1 mouse cellular context compared by ENCODE assay signal in genomic region chr4:155788300-155788699, GRCm38 (mm10).
A peak's percentile ranks its signal among the peaks of the same experiment; 100 is the strongest.
TF ChIP-seq lines count a peak whose summit lies in the region.

No protein-coding gene starts in this region.

TF ChIP-seq in MEL, 35 proteins besides CTCF, POLR2A, EP300 and RAD21 (continued from another document):
- no peak for TF ChIP-seq USF1 (IDR thresholded peaks at IDR 0.05; ENCODE audit: low read depth, low read length)
- no peak for TF ChIP-seq MEF2A (IDR thresholded peaks at IDR 0.05; ENCODE audit: extremely low read depth, insufficient replicate concordance, low read depth, low read length, poor library complexity, severe bottlenecking)
- TF ChIP-seq KAT2A (conservative IDR thresholded peaks at IDR 0.05; ENCODE audit: low read depth, low read length), result no peak; the same call in 1 of the 2 replicates
- TF ChIP-seq BHLHE40 (IDR thresholded peaks at IDR 0.05; ENCODE audit: borderline replicate concordance, low read depth, low read length), result no peak
- no peak; the same call in 1 of the 2 replicates for TF ChIP-seq CHD2 (IDR thresholded peaks at IDR 0.05; ENCODE audit: low read length)
- TF ChIP-seq SIN3A (IDR thresholded peaks at IDR 0.05; ENCODE audit: low read length), result peak; percentile 71; the same call in 1 of the 2 replicates
- TF ChIP-seq MXI1 (IDR thresholded peaks at IDR 0.05; ENCODE audit: low read depth, low read length), result no peak
- TF ChIP-seq SMC3 (IDR thresholded peaks at IDR 0.05; ENCODE audit: low read depth, low read length), result no peak
- no peak for TF ChIP-seq USF2 (IDR thresholded peaks at IDR 0.05; ENCODE audit: borderline replicate concordance in 1 of 2, insufficient read depth in 1 of 2, low read depth in 1 of 2, low read length in 2 of 2)
- no peak for TF ChIP-seq TBP (IDR thresholded peaks at IDR 0.05; ENCODE audit: low read depth, low read length)
- TF ChIP-seq ELF1 (IDR thresholded peaks at IDR 0.05; ENCODE audit: low read depth, low read length), result 0 out of 2 replicates have a peak, but pooled peaks have one; percentile 45
- 0 out of 2 replicates have a peak, but pooled peaks have one; percentile 12 for TF ChIP-seq JUND (IDR thresholded peaks at IDR 0.05; ENCODE audit: low read depth, low read length)
- TF ChIP-seq UBTF (IDR thresholded peaks at IDR 0.05; ENCODE audit: borderline replicate concordance, insufficient read depth, low read depth, low read length), result no peak
- peak; percentile 39; the same call in 1 of the 2 replicates for TF ChIP-seq POLR2AphosphoS2 (IDR thresholded peaks at IDR 0.05; ENCODE audit: low read length)
- TF ChIP-seq ETS1 (IDR thresholded peaks at IDR 0.05; ENCODE audit: low read depth, low read length), result peak; percentile 82
- TF ChIP-seq TCF12 (IDR thresholded peaks at IDR 0.05; ENCODE audit: low read depth, low read length), result peak; percentile 95
- TF ChIP-seq ZKSCAN1 (IDR thresholded peaks at IDR 0.05; ENCODE audit: low read depth, low read length), result no peak
- peak; percentile 70; the same call in 1 of the 2 replicates for TF ChIP-seq MAFK (IDR thresholded peaks at IDR 0.05; ENCODE audit: borderline replicate concordance, low read depth, low read length)
- TF ChIP-seq TAL1 (IDR thresholded peaks at IDR 0.05; ENCODE audit: low read length), result peak; percentile 95
- TF ChIP-seq RCOR1 (IDR thresholded peaks at IDR 0.05; ENCODE audit: low read depth, low read length), result peak; percentile 91
- no peak for TF ChIP-seq ZMIZ1 (IDR thresholded peaks at IDR 0.05; ENCODE audit: low read depth, low read length)
- no peak for TF ChIP-seq ZC3H11A (IDR thresholded peaks at IDR 0.05; ENCODE audit: low read depth, low read length)
- no peak for TF ChIP-seq MAZ (IDR thresholded peaks at IDR 0.05; ENCODE audit: low read depth, low read length)
- no peak for TF ChIP-seq POLR2AphosphoS5 (IDR thresholded peaks at IDR 0.05; ENCODE audit: borderline replicate concordance, low read depth, low read length)
- TF ChIP-seq NRF1 (IDR thresholded peaks at IDR 0.05; ENCODE audit: insufficient read depth, low read depth, low read length, poor library complexity, severe bottlenecking), result 0 out of 2 replicates have a peak, but pooled peaks have one; percentile 0
- peak; percentile 95 for TF ChIP-seq GATA1 (IDR thresholded peaks at IDR 0.05; ENCODE audit: low read depth, low read length)
- peak; percentile 25; the same call in 1 of the 2 replicates for TF ChIP-seq MAX (IDR thresholded peaks at IDR 0.05; ENCODE audit: low read length)
- no peak for TF ChIP-seq CHD1 (IDR thresholded peaks at IDR 0.05; ENCODE audit: low read depth, low read length)
- peak; percentile 21; the same call in 1 of the 2 replicates for TF ChIP-seq MYC (IDR thresholded peaks at IDR 0.05; ENCODE audit: low read depth, low read length)
